Mouse (Mus musculus): ENCODE data around the gene Ppp2r2c.

DNA sequence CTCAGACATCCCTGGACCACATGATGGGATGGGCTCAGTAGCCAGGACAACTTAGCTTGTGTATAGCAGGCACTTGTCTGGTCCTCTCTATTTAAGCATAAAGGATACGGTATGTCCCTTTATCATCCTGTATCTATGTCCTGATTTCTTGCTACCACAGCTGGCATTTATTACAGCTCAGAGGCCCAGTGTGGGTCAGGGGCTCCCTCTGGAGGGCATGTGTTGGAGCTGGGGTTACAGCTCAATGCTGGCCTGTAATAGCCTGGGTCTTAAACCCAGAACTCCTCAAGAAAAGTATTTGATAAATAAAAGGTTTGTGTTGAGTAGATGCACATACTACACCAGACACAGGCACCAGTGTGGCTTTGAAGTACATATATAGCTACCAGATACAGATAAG is 51.8 kb downstream of the Ppp2r2c start:
- TF ChIP-seq CTCF (IDR thresholded peaks at IDR 0.05; ENCODE audit: insufficient read depth, low read length): peak; percentile 30; the same call in 1 of the 2 replicates
- TF ChIP-seq POLR2A (IDR thresholded peaks at IDR 0.05; ENCODE audit: borderline replicate concordance, extremely low read depth, low read depth, low read length): no peak

Data from lung, adult 2 months (tissue).